Mouse (Mus musculus) ES-Bruce4 (cell line): Measurements from ENCODE around the gene Mecom.

Source experiments
- CTCF ChIP-seq: IDR thresholded peaks from one replicate; pipeline ENCODE4 v1.8.1; 2011; ENCODE audit warnings: low read depth, low read length
- EP300 ChIP-seq: IDR thresholded peaks from 2 replicates; pipeline ENCODE4 v1.6.1; 2011; ENCODE audit warnings: low read depth, low read length; ENCODE audit not compliant: insufficient read depth
- POLR2A ChIP-seq: IDR thresholded peaks from one replicate; pipeline ENCODE4 v1.8.1; 2011; ENCODE audit warnings: low read length; ENCODE audit not compliant: insufficient read depth

DNA sequence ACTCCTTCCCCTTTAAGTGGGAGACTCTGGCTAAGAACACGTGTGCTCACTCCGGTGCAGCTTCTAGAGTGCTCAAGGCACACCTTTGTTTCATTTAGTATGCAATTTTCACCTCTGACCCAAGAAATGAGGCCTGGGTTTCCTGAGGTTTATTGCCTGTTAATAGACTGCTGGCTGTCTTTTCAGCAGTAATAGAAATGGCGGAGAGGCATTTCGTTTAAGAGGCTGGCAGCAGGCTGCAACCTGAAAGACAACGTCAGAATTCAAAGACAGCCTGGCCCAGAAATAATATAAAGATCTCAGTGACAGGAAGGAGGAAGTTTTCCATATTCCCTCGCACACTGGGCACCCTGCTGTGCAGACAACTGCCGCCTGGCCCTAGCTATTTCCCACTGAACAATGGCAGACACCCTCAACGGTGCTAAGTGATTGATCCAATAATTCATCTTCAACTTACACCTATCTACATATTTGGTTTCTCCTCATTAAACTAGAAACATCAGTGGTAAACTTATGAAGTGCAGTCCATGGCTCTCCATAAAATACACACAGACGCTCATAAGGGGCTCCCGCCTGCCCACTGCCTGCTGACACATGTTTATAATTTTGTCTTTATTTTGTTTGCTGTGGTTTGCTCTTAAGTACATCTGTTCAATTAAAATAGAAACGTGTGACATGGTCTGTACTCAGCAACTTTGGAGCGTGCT, 319.7 kb downstream of the Mecom start:
- TF ChIP-seq POLR2A, result no peak
- TF ChIP-seq CTCF, result no peak
- TF ChIP-seq EP300, result no peak
